Mouse (Mus musculus) hindbrain, embryonic 15.5 days (tissue): ENCODE measurements around the gene Trp53rka. TPM values are rescaled to one million over a fixed set of nuclear protein-coding genes. Genes with fewer than 3 reads are reported as not detected.
"Not testable (repeated sequence)": the region's sequence is repeated elsewhere in the genome, so short reads cannot be mapped to it uniquely, and the experiment has no call there.

Experiments used
- ATAC-seq: fragments of 200-750 bp; cut with Nextera tagmentation; 2 replicates; pipeline ENCODE4 v1.8.0; 2017; ENCODE audit warnings: low read depth, moderate number of reproducible peaks, moderate TSS enrichment; ENCODE audit not compliant: low FRiP score
- H3K27ac ChIP-seq: fragments of 300-500 bp; sonication (generic); replicated peaks from 2 replicates; pipeline ENCODE4 v1.5.1; 2015; ENCODE audit warnings: mild to moderate bottlenecking, inconsistent platforms
- H3K27me3 ChIP-seq: fragments of 300-500 bp; sonication (generic); 2 replicates; pipeline ENCODE4 v1.6.1; 2015; ENCODE audit warnings: control low read depth, inconsistent platforms
- H3K36me3 ChIP-seq: fragments of 300-500 bp; sonication (generic); 2 replicates; pipeline ENCODE4 v1.6.1; 2015; ENCODE audit warnings: control low read depth, inconsistent platforms
- H3K4me1 ChIP-seq: fragments of 300-500 bp; sonication (generic); replicated peaks from 2 replicates; pipeline ENCODE4 v1.6.1; 2015; ENCODE audit warnings: control low read depth, inconsistent platforms
- H3K4me2 ChIP-seq: fragments of 300-500 bp; sonication (generic); 2 replicates; pipeline ENCODE4 v1.6.1; 2015; ENCODE audit warnings: moderate library complexity, mild to moderate bottlenecking, inconsistent platforms
- H3K4me3 ChIP-seq: fragments of 300-500 bp; sonication (generic); 2 replicates; pipeline ENCODE4 v1.5.1; 2015; ENCODE audit warnings: mild to moderate bottlenecking, inconsistent platforms
- H3K9ac ChIP-seq: fragments of 300-500 bp; sonication (generic); 2 replicates; pipeline ENCODE4 v1.6.1; 2015; ENCODE audit warnings: inconsistent platforms
- H3K9me3 ChIP-seq: fragments of 300-500 bp; sonication (generic); 2 replicates; pipeline ENCODE4 v1.6.1; 2016; ENCODE audit warnings: control low read depth, inconsistent platforms
- WGBS: fragments of 180-500 bp; shearing (Covaris S2); methylation state at CpG from one replicate; pipeline ENCODE4 v1.1.7; 2015; 5-methylcytosine and 5-hydroxymethylcytosine counted together
- polyA plus RNA-seq: library from polyadenylated mRNA; unstranded; fragments of >200 nt; fragmentation: Nextera tagmentation; extraction: Ambion mirVana; gene quantifications from 2 replicates; pipeline ENCODE4 v1.2.1, GENCODE M21; 2015

The Trp53rka gene
- polyA plus RNA-seq = 43.5 and 45.7 TPM in 2 replicates

GRCm38 (mm10) chr2:165492648-165493553 is at the start of gene Trp53rka:
Trp53rka (minus strand) TSS chr2:165493324.
- peak; percentile 91 for ATAC-seq
- H3K27me3 ChIP-seq = no peaks in the 10 kb centered on the region
- peak within 1 kb of the TSS; percentile 76 for H3K4me3 ChIP-seq
- no peaks in the 10 kb centered on the region for H3K9me3 ChIP-seq
- peak within 1 kb of the TSS; percentile 75 for H3K9ac ChIP-seq
- under 1% methylated on average over 83 of the region's 84 CpGs for WGBS
- H3K27ac ChIP-seq = peak within 1 kb of the TSS; percentile 88
- H3K4me1 ChIP-seq = peaks cover 19% of the 10 kb centered on the region
- H3K36me3 ChIP-seq = peaks cover 21% of the 10 kb centered on the region
- peak within 1 kb of the TSS; percentile 70 for H3K4me2 ChIP-seq

GRCm38 (mm10) chr2:165540975-165541374 is 47.9 kb upstream of the Trp53rka start:
- no peak overlapping the region for H3K4me3 ChIP-seq
- ATAC-seq = no peak
- no peaks in the 10 kb centered on the region for H3K27me3 ChIP-seq
- no peak overlapping the region for H3K9ac ChIP-seq
- H3K36me3 ChIP-seq = no peaks in the 10 kb centered on the region
- no peak overlapping the region for H3K27ac ChIP-seq
- H3K9me3 ChIP-seq = no peaks in the 10 kb centered on the region
- 86% methylated on average over 3 of the region's 3 CpGs for WGBS
- H3K4me2 ChIP-seq = no peak overlapping the region
- peaks cover 13% of the 10 kb centered on the region for H3K4me1 ChIP-seq

DNA sequence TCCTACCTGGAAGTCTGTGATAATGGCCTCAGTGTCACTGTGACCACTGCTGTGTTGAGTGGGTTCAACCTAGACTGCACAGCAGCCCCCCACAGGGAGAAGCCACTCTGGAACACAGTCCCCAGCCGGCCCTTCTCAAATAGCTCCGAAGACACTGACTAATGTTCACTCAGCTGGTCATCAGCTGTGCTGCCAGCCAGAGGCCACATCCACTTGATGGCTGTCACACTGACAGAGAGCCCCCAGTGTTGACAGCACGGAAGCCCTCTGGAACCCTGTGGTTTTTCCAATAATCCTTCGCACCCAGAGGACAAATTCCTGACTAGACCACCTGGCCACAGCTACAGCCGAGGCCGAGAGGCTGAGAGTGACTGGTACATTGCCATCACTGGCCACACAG is 40.7 kb upstream of the Trp53rka start:
- no peak for ATAC-seq
- WGBS = 29% methylated on average over 6 of the region's 6 CpGs
- no peak overlapping the region for H3K4me3 ChIP-seq
- H3K4me2 ChIP-seq = no peak overlapping the region
- H3K9ac ChIP-seq = no peak overlapping the region
- 0 out of 2 replicates have a peak, but pooled peaks cover 2% of the 10 kb centered on the region for H3K4me1 ChIP-seq
- H3K27ac ChIP-seq = no peak overlapping the region
- no peaks in the 10 kb centered on the region for H3K9me3 ChIP-seq
- H3K36me3 ChIP-seq = no peaks in the 10 kb centered on the region
- no peaks in the 10 kb centered on the region for H3K27me3 ChIP-seq

- Histone ChIP-seq H3K9me3 (no peaks in the 10 kb centered on the region), H3K4me3 (no peak overlapping the region), H3K4me2 (no peak overlapping the region), H3K9ac (no peak overlapping the region), H3K36me3 (no peaks in the 10 kb centered on the region), H3K4me1 (0 out of 2 replicates have a peak, but pooled peaks cover 2% of the 10 kb centered on the region), H3K27me3 (no peaks in the 10 kb centered on the region), H3K27ac (peak overlapping the region; percentile 31; the same call in 1 of the 2 replicates)
- 19% methylated on average over 8 of the region's 8 CpGs for WGBS
- no peak for ATAC-seq
These were observed 36.0 kb upstream of the Trp53rka start for GRCm38 (mm10) chr2:165529106-165529505.

GRCm38 (mm10) chr2:165525609-165526008 is 32.5 kb upstream of the Trp53rka start:
- ATAC-seq = no peak
- no peak overlapping the region for H3K4me3 ChIP-seq
- 59% methylated on average over 4 of the region's 4 CpGs for WGBS
- no peak overlapping the region for H3K27ac ChIP-seq
- 0 out of 2 replicates have a peak, but pooled peaks cover 2% of the 10 kb centered on the region for H3K4me1 ChIP-seq
- no peaks in the 10 kb centered on the region for H3K27me3 ChIP-seq
- no peaks in the 10 kb centered on the region for H3K9me3 ChIP-seq
- H3K36me3 ChIP-seq = no peaks in the 10 kb centered on the region
- H3K9ac ChIP-seq = no peak overlapping the region
- no peak overlapping the region for H3K4me2 ChIP-seq

GRCm38 (mm10) chr2:165515178-165515728 is 22.1 kb upstream of the Trp53rka start:
- ATAC-seq = no peak
- no peaks in the 10 kb centered on the region for H3K36me3 ChIP-seq
- H3K9me3 ChIP-seq = no peaks in the 10 kb centered on the region
- H3K4me2 ChIP-seq = no peak overlapping the region
- no peak overlapping the region for H3K9ac ChIP-seq
- 94% methylated on average over 20 of the region's 20 CpGs for WGBS
- H3K27ac ChIP-seq = no peak overlapping the region
- H3K27me3 ChIP-seq = no peaks in the 10 kb centered on the region
- no peak overlapping the region for H3K4me3 ChIP-seq
- peaks cover 12% of the 10 kb centered on the region for H3K4me1 ChIP-seq

DNA sequence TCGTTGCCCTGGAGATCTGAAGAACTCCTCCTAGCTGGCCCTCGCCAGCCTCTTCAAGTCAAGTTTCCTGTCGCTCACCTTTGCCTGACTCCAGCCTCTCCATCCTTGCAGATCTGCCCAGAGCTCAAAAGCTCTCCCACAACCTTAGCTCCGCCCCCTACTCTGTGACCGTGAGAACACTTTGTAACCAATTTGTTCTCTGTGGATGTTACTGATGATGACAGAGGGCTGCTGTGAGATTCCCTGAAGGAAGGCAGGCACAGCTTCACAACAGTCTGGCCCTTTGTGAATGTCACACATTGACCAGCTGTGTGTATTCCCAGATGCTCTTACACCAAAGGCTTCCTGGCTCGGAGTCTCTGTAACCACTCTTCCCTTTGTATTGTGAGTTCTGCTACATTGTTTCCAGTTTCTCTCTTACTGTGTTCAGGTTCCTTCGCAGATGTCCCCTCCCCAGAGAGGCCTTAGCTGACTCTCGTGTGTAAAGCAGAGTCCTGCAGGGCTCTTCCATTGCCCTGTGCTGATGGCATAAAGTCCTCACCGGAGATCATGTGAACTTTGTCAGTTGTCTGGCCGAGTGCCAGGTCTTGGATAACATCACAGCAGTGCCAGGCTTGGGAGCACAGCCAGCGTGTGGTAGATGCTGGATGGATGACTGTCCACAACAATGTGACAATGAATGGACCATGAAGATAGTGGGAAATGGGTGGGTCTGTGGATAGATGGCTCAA is 19.9 kb upstream of the Trp53rka start:
- Histone ChIP-seq H3K4me2 (no peak overlapping the region), H3K27ac (0 out of 2 replicates have a peak overlapping the region, but pooled peaks have one; percentile 0), H3K9ac (no peak overlapping the region), H3K4me1 (peaks cover 12% of the 10 kb centered on the region), H3K36me3 (no peaks in the 10 kb centered on the region), H3K9me3 (no peaks in the 10 kb centered on the region), H3K4me3 (no peak overlapping the region), H3K27me3 (no peaks in the 10 kb centered on the region)
- WGBS = 27% methylated on average over 11 of the region's 11 CpGs
- ATAC-seq = no peak

DNA sequence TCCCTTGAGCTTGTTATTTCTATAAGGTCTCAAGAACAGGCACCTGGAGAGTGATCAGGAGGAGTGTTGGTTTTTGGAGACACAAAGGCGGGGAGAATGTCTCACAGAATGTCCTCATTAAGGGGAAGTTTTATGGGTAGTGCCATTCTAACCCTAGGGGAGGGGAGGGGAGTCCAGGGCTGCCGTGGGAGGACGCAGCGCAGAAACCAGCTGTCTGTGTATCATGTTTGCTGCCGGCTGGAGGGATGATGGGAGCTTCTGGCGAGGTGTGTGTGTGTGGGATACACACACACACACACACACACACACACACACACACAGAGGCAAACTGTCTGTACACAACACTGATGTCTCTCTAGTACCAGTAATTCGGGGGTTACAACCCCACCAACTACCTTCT is 19.3 kb upstream of the Trp53rka start:
- Histone ChIP-seq H3K36me3 (no peaks in the 10 kb centered on the region), H3K4me2 (no peak overlapping the region), H3K27ac (no peak overlapping the region), H3K4me3 (no peak overlapping the region), H3K4me1 (peaks cover 12% of the 10 kb centered on the region), H3K27me3 (no peaks in the 10 kb centered on the region), H3K9ac (no peak overlapping the region), H3K9me3 (no peaks in the 10 kb centered on the region)
- 32% methylated on average over 7 of the region's 7 CpGs for WGBS
- ATAC-seq = no peak

- H3K27ac ChIP-seq, H3K27me3 ChIP-seq, H3K36me3 ChIP-seq, H3K4me2 ChIP-seq, H3K9me3 ChIP-seq, ATAC-seq, H3K4me3 ChIP-seq, H3K9ac ChIP-seq: not testable (repeated sequence)
- 84% methylated on average over 4 of the region's 4 CpGs for WGBS
- peaks cover 12% of the 10 kb centered on the region for H3K4me1 ChIP-seq
These were observed 18.4 kb upstream of the Trp53rka start for GRCm38 (mm10) chr2:165511530-165511929.

- not testable (repeated sequence) for H3K27me3 ChIP-seq, H3K9me3 ChIP-seq, H3K9ac ChIP-seq, H3K4me2 ChIP-seq, H3K4me3 ChIP-seq, H3K36me3 ChIP-seq, H3K27ac ChIP-seq, ATAC-seq
- WGBS = 62% methylated on average over 2 of the region's 2 CpGs
- H3K4me1 ChIP-seq = peaks cover 12% of the 10 kb centered on the region
These were observed 17.9 kb upstream of the Trp53rka start for GRCm38 (mm10) chr2:165510914-165511458.

- no peak overlapping the region for H3K9ac ChIP-seq
- no peak overlapping the region for H3K4me3 ChIP-seq
- H3K27me3 ChIP-seq = no peaks in the 10 kb centered on the region
- 43% methylated on average over 5 of the region's 5 CpGs for WGBS
- no peak for ATAC-seq
- H3K36me3 ChIP-seq = no peaks in the 10 kb centered on the region
- no peaks in the 10 kb centered on the region for H3K9me3 ChIP-seq
- H3K4me2 ChIP-seq = no peak overlapping the region
- no peak overlapping the region for H3K27ac ChIP-seq
- H3K4me1 ChIP-seq = peaks cover 12% of the 10 kb centered on the region
These were observed 17.3 kb upstream of the Trp53rka start for GRCm38 (mm10) chr2:165510466-165510865.
